Mouse (Mus musculus): ENCODE results near the gene Foxd1.

Gene Foxd1

GRCm38 (mm10) chr13:98390771-98391634 lies 37.0 kb downstream of the Foxd1 start:
- no peak for DNase-seq

GRCm38 (mm10) chr13:98391635-98391990 lies 37.6 kb downstream of the Foxd1 start:
- no peak for DNase-seq

GRCm38 (mm10) chr13:98392031-98392430 lies 38.0 kb downstream of the Foxd1 start:
- no peak for DNase-seq

- DNase-seq: no peak
These were observed 39.5 kb downstream of the Foxd1 start for GRCm38 (mm10) chr13:98393356-98394070.

Data from thymus, postnatal 25 days (tissue).